Mouse (Mus musculus) c-Kit-positive CD71-positive TER-119-positive erythroid progenitor cells, embryonic 14.5 days (primary cell): ENCODE results near the gene Dennd1a.

Experiments
- DNase-seq: peaks from one replicate; pipeline ENCODE4 v3.0.0-alpha.2; 2013; ENCODE audit warnings: low spot score

The Dennd1a gene

DNA sequence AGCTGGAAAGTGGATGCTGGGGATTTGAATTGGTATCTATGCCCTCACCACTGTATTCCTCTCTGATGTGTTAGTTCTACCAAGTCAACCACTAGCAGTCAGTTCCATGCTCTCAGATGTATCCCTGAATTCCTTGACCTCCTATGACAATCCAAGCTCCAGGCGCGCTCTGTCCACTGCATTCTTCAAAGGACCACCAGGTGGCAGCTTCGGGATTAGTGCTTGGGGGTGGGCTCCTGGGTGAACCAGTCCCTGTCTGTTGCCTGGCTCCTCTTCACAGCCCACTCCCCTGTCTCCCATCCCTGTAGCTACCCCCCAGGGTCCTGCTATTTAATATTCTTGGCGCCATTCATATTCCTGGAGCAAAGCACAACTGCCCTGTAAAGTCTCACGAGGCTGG lies 512.6 kb downstream of the Dennd1a start:
- DNase-seq: no peak

- DNase-seq: peak; percentile 85
Measured at GRCm38 (mm10) chr2:37771618-37772285, 515.4 kb downstream of the Dennd1a start.

DNA sequence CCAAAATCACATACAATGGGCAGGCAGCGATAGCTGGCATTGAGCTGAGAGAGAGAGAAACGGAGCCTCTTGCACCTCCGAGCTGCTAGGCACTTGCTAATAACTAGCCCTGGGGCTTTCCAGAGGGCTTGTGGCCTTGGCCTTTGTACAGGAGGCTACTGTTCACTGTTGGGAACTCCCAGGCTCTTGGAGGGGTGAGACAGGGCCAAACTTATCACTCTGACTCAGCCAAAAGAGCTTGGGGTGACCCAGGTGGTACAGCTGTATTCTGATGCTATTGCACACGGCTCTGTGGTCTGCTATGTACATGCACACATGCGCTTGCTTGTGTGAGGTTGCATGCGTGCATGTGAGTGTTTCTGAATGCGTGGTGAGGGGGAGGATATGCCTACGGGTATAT lies 517.4 kb downstream of the Dennd1a start:
- no peak for DNase-seq

DNA sequence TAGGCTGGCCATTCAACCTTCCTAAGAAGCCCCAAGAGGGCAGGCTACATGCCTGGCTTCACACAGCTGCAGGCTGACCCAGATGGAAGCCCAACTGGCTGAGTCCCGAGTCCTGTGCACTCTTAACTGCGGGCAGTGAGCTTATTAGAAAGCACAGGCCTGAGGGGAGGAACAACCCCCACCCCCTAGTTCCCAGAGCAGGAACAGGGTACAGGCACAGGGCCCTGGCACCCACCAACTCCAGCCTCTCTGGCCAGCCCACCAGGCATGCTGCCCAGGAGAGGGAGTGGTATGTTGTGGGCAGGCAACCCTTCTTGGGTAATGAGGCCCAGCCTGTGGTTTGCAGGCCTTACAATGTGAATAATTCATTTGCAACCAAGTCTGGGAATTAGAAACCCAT lies 518.3 kb downstream of the Dennd1a start:
- no peak for DNase-seq

DNA sequence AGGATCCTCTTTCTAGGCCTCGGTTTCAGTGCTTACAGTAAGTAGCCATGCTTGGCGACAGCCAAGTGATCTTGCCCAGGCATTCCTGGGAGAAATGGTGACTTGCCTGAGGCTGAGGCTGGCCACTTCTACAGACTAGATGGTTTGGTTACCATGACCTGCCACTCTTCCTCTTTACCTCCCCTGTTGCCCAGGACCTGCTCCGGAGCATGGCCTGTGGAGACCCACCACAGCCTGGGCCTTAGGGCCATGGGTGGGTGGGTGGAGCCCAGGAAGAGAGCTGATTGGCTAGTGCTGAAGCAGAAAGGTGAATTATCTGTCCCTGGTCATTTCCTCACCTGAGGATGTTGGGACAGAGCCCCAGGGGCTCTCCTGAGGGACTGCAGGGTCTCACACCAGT lies 519.5 kb downstream of the Dennd1a start:
- no peak for DNase-seq

- no peak for DNase-seq
Measured at GRCm38 (mm10) chr2:37767080-37767547, 520.1 kb downstream of the Dennd1a start.

DNA sequence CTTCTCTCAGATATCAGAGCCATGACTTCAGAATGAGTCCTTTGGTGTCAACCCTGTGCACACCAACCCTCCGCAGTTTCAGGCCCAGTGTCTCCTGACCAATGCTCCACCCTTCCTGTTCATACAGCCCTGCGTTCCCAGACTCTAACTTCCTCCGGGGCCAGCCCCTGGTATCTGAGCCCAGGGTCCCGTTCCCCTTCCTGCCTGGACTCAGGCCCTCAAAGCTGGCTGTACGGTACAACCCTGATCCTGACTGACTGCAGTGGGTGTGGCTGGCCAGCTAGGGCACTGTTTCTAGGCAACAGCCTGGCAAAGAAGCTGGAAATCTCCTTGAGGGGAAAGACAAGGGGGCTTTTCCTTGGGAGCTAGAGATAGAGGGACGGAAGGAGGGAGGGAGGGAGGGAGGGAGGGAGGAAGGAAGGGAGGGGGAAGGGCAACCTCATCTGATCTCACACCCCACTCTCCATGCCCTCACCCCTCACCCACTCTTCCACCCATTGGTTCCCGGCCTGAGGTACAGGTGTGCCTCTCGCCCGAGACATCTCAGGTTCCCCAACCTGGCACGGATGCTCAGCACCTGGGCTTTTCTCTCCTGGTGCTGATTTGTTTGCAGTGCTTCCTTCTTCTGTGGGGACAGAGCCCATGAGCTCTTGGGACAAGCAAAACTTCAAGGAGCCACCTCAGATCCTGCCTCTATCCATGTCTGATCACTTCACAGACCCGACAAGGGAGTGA lies 521.0 kb downstream of the Dennd1a start:
- no peak for DNase-seq

- DNase-seq: no peak
Measured at GRCm38 (mm10) chr2:37765082-37765483, 522.1 kb downstream of the Dennd1a start.

DNA sequence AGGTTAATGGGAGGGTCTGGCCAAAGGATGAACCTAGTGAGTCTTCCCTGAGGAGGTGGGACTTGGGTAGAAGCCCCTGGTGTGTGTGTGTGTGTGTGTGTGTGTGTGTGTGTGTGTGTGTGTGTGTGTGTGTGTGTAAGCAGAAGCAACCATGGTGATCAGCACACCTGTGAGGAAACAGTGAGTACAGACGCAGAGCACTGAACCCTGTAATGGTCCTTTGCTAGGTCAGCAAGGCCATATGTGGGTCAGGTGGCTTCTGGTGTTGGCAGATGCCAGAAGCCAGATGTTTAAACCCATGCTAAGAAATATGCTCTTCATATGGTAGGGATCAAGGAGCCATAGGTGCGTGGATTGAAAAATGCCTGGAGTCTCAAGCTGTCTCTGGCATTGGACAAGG lies 522.7 kb downstream of the Dennd1a start:
- DNase-seq: no peak

DNA sequence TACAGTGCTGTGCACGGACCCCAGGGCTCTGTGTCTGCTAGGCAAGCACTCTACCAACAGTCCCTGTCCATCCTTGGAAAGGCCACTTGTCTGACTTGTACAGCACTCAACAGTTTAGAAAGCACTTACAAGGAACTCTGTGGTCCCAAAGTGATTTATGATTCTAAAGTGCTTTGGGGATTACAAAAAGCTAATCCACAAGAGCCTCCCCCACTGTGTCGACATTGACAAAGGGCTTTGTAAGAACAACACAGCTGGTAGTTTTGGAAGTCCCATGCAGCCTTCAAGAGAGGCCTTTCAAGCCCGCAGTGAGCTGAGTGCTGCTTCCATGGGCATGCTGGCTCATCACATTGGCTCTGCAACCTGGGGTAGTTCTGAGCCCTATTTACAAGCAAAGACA lies 523.6 kb downstream of the Dennd1a start:
- no peak for DNase-seq

DNA sequence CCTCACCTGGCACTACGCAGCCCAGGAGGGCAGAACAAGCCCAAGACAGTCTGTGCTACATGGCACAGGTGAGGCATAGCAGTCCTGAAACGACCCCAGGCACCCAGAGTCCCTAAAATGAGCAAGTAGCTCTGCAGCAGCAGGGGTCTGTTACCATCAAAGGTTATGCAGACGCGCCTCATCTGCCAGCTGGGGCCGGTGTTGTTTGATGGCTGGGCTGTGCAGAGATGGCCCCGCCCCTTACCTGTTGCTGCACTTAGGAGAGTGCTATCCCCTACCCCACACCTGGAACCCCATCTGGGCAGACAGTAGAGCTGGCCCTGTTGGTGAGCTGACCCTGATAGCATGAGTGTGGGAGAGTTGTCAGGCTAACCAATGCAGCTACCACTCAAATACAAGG lies 526.6 kb downstream of the Dennd1a start:
- DNase-seq: no peak

DNA sequence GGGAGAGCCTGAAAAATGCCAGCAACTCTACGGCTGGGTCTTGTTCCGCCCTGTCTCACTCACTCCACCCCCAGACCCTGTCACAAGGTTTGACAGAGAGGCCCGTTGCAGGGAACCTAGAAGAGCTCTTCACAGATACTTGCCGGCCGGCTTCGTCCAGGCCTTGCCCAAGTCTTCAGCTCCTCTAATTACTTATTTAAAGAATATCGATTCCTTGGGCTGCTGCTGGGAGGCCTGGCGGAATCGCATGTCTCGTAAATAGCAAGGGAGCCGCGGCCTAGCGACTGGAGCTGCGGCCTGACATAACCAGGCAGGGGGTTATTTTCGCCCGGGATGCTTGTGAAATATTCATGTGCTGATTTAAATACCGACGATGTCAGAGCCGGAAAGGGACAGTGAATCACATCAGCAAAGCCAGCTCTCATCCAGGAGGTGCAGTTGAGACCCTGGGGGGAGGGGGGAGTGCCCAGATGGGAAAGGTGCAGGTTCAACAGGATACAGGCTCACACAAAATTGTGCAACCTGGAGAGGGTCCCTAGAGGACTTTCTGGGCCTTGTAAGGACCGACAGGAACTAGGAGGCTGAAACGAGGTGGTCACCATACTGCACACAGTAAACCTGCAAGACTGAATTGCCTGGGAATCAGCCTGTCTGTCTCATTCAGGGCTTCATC lies 528.7 kb downstream of the Dennd1a start:
- no peak for DNase-seq

DNA sequence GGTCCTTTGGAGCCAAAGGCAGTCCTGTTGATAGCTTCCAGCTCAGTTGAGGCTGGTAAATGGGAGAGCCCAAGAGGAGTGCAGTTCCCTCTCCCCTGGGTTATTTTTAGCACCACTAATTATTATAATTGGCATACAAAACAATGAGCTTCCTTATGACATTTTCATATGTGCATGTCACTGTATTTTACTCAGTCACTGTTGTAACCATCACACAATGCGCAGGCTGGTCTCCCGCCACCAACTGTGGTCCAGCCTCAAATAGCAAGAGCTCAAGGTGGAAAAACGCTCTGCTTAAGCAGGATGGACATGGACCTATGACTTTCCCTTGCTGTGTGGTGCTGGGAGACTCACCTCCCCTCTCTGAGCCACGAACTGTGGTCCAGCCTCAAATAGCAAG lies 529.4 kb downstream of the Dennd1a start:
- no peak for DNase-seq

DNA sequence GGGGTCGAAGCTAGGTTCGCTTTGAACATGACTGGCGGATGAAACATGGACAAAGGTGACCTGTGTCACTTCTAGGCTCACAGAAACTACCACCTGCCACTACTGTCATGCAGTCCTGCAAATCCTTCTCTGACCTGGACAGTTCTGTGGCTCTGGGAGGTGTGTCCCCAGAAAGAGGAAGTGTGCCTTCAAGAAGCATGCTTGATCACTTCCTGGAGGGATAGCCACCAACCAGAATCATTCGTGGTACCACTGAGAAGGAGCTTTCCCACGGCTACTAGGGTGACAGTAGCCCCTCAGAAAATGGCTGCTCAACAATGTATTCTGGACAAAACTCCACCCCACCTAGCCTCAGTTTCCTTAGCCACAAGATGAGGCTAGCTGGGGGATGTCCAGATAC lies 530.2 kb downstream of the Dennd1a start:
- DNase-seq: no peak

- DNase-seq: no peak
Measured at GRCm38 (mm10) chr2:37756220-37756930, 530.8 kb downstream of the Dennd1a start.

DNA sequence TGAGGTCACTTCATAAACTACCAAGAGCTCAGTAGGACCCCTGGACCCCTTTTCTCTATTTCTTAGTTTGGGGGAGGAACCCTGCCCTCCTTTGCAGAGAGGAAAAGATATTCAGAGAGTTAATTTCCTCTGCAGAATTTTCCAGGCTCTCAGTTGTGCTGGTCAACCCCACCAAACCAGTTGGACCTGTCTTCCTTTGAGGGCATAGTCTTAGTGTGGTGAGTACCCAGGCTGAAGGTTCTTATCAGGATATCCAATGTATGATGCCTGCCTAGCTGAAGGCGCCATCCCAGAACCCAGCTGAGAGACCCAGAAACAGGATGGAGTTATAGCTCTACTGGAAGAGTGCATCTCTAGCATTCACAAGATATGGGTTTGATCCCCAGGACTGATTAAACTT lies 536.1 kb downstream of the Dennd1a start:
- no peak for DNase-seq

DNA sequence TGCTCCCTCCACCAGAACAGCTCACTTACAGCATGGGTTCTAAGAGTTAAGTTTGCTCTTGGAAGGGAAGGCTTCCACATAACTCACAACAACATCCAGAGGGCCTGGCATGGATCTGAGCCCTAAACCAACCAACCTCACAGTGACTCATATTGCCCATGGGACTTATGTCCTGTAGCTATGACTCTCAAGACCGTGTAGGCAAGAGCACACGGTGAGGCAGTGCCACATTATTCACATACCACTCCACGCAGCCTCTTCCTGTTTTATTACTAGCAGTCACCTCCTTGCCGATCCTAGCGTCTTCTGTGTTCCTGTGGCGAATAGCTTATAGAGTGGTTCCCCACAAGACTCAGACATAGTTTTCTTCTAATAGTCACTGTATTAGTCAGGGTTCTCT lies 537.9 kb downstream of the Dennd1a start:
- DNase-seq: no peak
